Mouse (Mus musculus): ENCODE results near the gene Adat3.

DNA sequence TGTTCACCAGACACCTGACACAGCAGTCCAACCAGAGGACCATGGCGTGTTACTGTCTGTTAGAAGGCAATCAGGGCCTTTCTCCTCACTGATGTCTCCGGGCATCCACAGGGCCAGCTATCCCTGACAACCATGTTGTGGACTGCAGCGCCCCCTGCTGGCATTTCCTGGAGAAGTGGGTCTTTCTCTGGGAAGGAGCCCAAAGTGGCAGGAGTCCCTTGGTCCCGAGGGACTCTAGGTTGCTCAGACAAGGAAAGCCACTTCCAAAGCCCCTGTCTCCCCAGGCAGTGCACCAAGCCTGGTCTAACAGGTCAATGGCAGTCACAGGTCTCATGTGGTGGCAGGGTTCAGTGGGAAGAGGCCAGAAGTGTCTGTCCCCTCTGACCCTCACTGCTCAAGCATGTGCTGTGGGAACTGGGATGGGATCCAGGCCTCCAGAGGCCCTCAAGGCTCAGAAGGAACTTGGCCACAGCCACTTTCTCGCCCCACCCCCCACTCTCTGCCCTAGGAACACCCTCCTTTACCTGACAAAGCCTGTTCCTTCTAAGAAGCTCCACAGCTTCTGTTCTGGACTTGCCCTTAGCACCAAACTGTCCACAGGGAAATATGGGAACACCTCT, 45.2 kb upstream of the Adat3 start:
- TF ChIP-seq TAL1 (IDR thresholded peaks at IDR 0.05; ENCODE audit: low read length) = no peak
- no peak for TF ChIP-seq GATA1 (IDR thresholded peaks at IDR 0.05; ENCODE audit: low read length)

All from erythroblast, embryonic 14.5 days (primary cell).